Mouse (Mus musculus) embryonic fibroblast, embryonic 13.5 days (primary cell): ENCODE measurements at regions not wholly inside any gene's neighbourhood (a gene's known extent, or its start where the extent isn't known, plus 50 kb on each side); places are given as distances from the start of the nearest gene placed in this dataset.

Experiments used
- CTCF ChIP-seq: IDR thresholded peaks from 2 replicates; pipeline ENCODE4 v1.5.1; 2011; ENCODE audit warnings: mild to moderate bottlenecking, control low read depth, low read length, moderate library complexity, borderline replicate concordance; ENCODE audit not compliant: insufficient read depth
- POLR2A ChIP-seq: IDR thresholded peaks from 2 replicates; pipeline ENCODE4 v1.6.1; 2011; ENCODE audit warnings: low read depth, mild to moderate bottlenecking, control low read depth, low read length, moderate library complexity

GRCm38 (mm10) chr2:107886063-107886762 lies 595.8 kb downstream of the Kcna4 start:
- TF ChIP-seq CTCF (no peak), POLR2A (no peak)
